Mouse (Mus musculus) CH12F3 (cell line): Measurements from ENCODE around the gene Adad1.

ENCODE experiments used
- in situ Hi-C: fragments of 300-500 bp; cut with MboI; formaldehyde crosslinking; loops from 2 replicates; pipeline ENCODE4 v1.14.3; 2020; ENCODE audit warnings: low sequenced_read_pairs

Adad1 gene

GRCm38 (mm10) chr3:37063406-37063805 lies at the start of gene Adad1:
TSS of gene Adad1 (plus strand) at chr3:37063527.
- in situ Hi-C loops, result no loop called here

- in situ Hi-C loops, result no loop called here
Observed at GRCm38 (mm10) chr3:37037979-37038378, 25.3 kb upstream of the Adad1 start.

- in situ Hi-C loops, result no loop called here
Observed at GRCm38 (mm10) chr3:37039811-37040210, 23.5 kb upstream of the Adad1 start.

GRCm38 (mm10) chr3:37051491-37051890 lies 11.8 kb upstream of the Adad1 start:
- in situ Hi-C loops, result no loop called here

GRCm38 (mm10) chr3:37073211-37073610 lies 9.9 kb downstream of the Adad1 start:
- in situ Hi-C loops, result no loop called here

GRCm38 (mm10) chr3:37084860-37085259 lies 21.5 kb downstream of the Adad1 start:
- in situ Hi-C loops, result no loop called here

GRCm38 (mm10) chr3:37090721-37091120 lies 27.4 kb downstream of the Adad1 start:
- in situ Hi-C loops, result no loop called here

GRCm38 (mm10) chr3:37125655-37126054 lies 62.3 kb downstream of the Adad1 start, which contains the start of gene Il2:
TSS of gene Il2 (minus strand) at chr3:37125959.
- in situ Hi-C loops, result no loop called here

- in situ Hi-C loops, result no loop called here
Observed at GRCm38 (mm10) chr3:37126162-37126561, 62.8 kb downstream of the Adad1 start.

- in situ Hi-C loops, result no loop called here
Observed at GRCm38 (mm10) chr3:37128269-37128668, 64.9 kb downstream of the Adad1 start.

- in situ Hi-C loops, result no loop called here
Observed at GRCm38 (mm10) chr3:37129063-37129462, 65.7 kb downstream of the Adad1 start.

GRCm38 (mm10) chr3:37137231-37137630 lies 73.9 kb downstream of the Adad1 start:
- in situ Hi-C loops, result no loop called here

GRCm38 (mm10) chr3:37139192-37139591 lies 75.9 kb downstream of the Adad1 start:
- in situ Hi-C loops, result no loop called here

- in situ Hi-C loops, result no loop called here
Observed at GRCm38 (mm10) chr3:37140168-37140906, 77.0 kb downstream of the Adad1 start.

- in situ Hi-C loops, result no loop called here
Observed at GRCm38 (mm10) chr3:37141827-37142226, 78.5 kb downstream of the Adad1 start.

- in situ Hi-C loops, result no loop called here
Observed at GRCm38 (mm10) chr3:37144979-37145378, 81.7 kb downstream of the Adad1 start.

- in situ Hi-C loops, result no loop called here
Observed at GRCm38 (mm10) chr3:37146406-37146805, 83.1 kb downstream of the Adad1 start.

- in situ Hi-C loops, result no loop called here
Observed at GRCm38 (mm10) chr3:37146810-37147209, 83.5 kb downstream of the Adad1 start.

GRCm38 (mm10) chr3:37152274-37152673 lies 88.9 kb downstream of the Adad1 start:
- in situ Hi-C loops, result no loop called here

- in situ Hi-C loops, result no loop called here
Observed at GRCm38 (mm10) chr3:37153004-37153403, 89.7 kb downstream of the Adad1 start.

GRCm38 (mm10) chr3:37154396-37154795 lies 91.1 kb downstream of the Adad1 start:
- in situ Hi-C loops, result no loop called here

GRCm38 (mm10) chr3:37157082-37157481 lies 93.8 kb downstream of the Adad1 start:
- in situ Hi-C loops, result no loop called here

- in situ Hi-C loops, result no loop called here
Observed at GRCm38 (mm10) chr3:37158246-37158645, 94.9 kb downstream of the Adad1 start.
